Mouse (Mus musculus) midbrain, embryonic 11.5 days (tissue): ENCODE measurements around the gene Rnf34. TPM values are rescaled to one million over a fixed set of nuclear protein-coding genes. Genes with fewer than 3 reads are reported as not detected.

ENCODE experiments used
- ATAC-seq: fragments of 200-750 bp; cut with Nextera tagmentation; 2 replicates; pipeline ENCODE4 v1.8.0; 2017; ENCODE audit warnings: moderate TSS enrichment, moderate library complexity; ENCODE audit not compliant: low FRiP score
- DNase-seq: peaks from one replicate; pipeline ENCODE4 v3.0.0; 2015; ENCODE audit warnings: low spot score; ENCODE audit errors: missing footprints
- H3K27ac ChIP-seq: fragments of 300-500 bp; sonication (generic); 2 replicates; pipeline ENCODE4 v1.5.1; 2014; ENCODE audit warnings: low read depth, low read length
- H3K27me3 ChIP-seq: fragments of 300-500 bp; sonication (generic); 2 replicates; pipeline ENCODE4 v1.6.1; 2014; ENCODE audit warnings: mild to moderate bottlenecking, low read length, moderate library complexity, mixed read lengths; ENCODE audit not compliant: control insufficient read depth, insufficient read depth
- H3K36me3 ChIP-seq: fragments of 300-500 bp; sonication (generic); 2 replicates; pipeline ENCODE4 v1.6.1; 2014; ENCODE audit warnings: mild to moderate bottlenecking, low read length, moderate library complexity, mixed read lengths; ENCODE audit not compliant: control insufficient read depth, insufficient read depth
- H3K4me1 ChIP-seq: fragments of 300-500 bp; sonication (generic); 2 replicates; pipeline ENCODE4 v1.6.1; 2014; ENCODE audit warnings: low read length; ENCODE audit not compliant: control insufficient read depth, insufficient read depth
- H3K4me2 ChIP-seq: fragments of 300-500 bp; sonication (generic); 2 replicates; pipeline ENCODE4 v1.6.1; 2014; ENCODE audit warnings: mild to moderate bottlenecking, moderate library complexity
- H3K4me3 ChIP-seq: fragments of 300-500 bp; sonication (generic); 2 replicates; pipeline ENCODE4 v1.5.1; 2014; ENCODE audit warnings: low read depth, low read length
- H3K9ac ChIP-seq: fragments of 300-500 bp; sonication (generic); 2 replicates; pipeline ENCODE4 v1.6.1; 2014; ENCODE audit warnings: low read length
- H3K9me3 ChIP-seq: fragments of 300-500 bp; sonication (generic); 2 replicates; pipeline ENCODE4 v1.6.1; 2016; ENCODE audit warnings: low read length; ENCODE audit not compliant: control insufficient read depth
- WGBS: fragments of 180-500 bp; shearing (Covaris S2); extraction: QIAGEN DNeasy Blood & Tissue Kit; methylation state at CpG from one replicate; pipeline ENCODE4 v1.1.7; 2014; 5-methylcytosine and 5-hydroxymethylcytosine counted together
- polyA plus RNA-seq: library from polyadenylated mRNA; unstranded; fragments of >200 nt; fragmentation: Nextera tagmentation; extraction: Ambion mirVana; gene quantifications from 2 replicates; pipeline ENCODE4 v1.2.1, GENCODE M21; 2014

The Rnf34 gene
- polyA plus RNA-seq, 1 experiment from 2014 or later: 54.9 TPM

- no peak overlapping the region for H3K9ac ChIP-seq
- ATAC-seq (0 out of 2 replicates have a peak, but pooled peaks have one; percentile 35), DNase-seq (peak; percentile 92)
- H3K4me1 ChIP-seq: no peaks in the 10 kb centered on the region
- peaks cover 12% of the 10 kb centered on the region; the same call in 1 of the 2 replicates for H3K36me3 ChIP-seq
- H3K27me3 ChIP-seq: no peaks in the 10 kb centered on the region
- H3K4me3 ChIP-seq: no peak overlapping the region
- WGBS: 54% methylated on average over 5 of the region's 5 CpGs
- H3K27ac ChIP-seq: no peak overlapping the region
- H3K4me2 ChIP-seq: no peak overlapping the region
- H3K9me3 ChIP-seq: no peaks in the 10 kb centered on the region
These were observed 31.5 kb downstream of the Rnf34 start for GRCm38 (mm10) chr5:122881313-122881712.

DNA sequence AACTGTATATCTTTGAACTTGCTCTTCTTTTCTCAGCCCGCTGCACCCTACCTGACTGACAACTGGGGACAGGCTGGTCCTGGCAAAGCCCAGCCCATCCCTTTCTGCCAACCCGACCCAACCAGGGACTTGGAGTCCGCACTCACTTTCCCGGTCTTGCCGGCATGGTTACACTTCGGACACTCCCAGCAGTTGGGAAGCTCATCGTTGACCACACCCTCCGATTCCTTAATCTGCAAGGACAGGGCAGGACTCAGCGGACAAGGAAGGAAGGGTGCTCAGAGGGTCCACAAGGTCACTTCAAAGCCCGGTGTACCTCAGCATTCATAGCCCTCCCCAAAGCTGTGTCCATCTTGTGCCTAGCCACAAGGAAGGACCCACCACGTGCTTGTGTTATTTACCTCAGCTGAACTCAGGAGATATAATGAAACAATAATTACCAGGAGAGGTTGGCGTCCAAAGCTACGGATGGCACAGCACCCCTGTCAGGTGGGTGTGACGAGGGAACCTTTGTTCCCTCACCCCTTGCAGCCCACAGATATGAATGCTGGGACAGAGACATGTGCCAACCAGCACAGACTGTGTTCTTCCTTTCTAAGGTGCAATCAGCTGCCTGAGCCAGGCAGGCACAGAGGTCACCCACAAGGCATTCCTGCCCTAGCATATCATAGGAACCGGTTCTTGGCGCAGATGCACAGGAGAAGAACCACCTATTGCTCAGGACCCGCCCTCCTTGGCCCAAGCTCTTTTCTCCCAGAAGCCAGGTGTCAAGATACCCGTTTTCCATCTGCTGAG, 32.6 kb downstream of the Rnf34 start:
- no peak overlapping the region for H3K4me3 ChIP-seq
- no peak overlapping the region for H3K27ac ChIP-seq
- 92% methylated on average over 18 of the region's 18 CpGs for WGBS
- no peak for DNase-seq
- ATAC-seq: no peak
- H3K4me1 ChIP-seq: no peaks in the 10 kb centered on the region
- no peak overlapping the region for H3K9ac ChIP-seq
- H3K36me3 ChIP-seq: peaks cover 12% of the 10 kb centered on the region; the same call in 1 of the 2 replicates
- H3K4me2 ChIP-seq: no peak overlapping the region
- no peaks in the 10 kb centered on the region for H3K9me3 ChIP-seq
- H3K27me3 ChIP-seq: no peaks in the 10 kb centered on the region

- H3K4me2 ChIP-seq: no peak overlapping the region
- H3K27me3 ChIP-seq: no peaks in the 10 kb centered on the region
- no peak for ATAC-seq
- no peaks in the 10 kb centered on the region for H3K4me1 ChIP-seq
- H3K9me3 ChIP-seq: no peaks in the 10 kb centered on the region
- WGBS: 93% methylated on average over 9 of the region's 9 CpGs
- H3K9ac ChIP-seq: no peak overlapping the region
- peaks cover 7% of the 10 kb centered on the region; the same call in 1 of the 2 replicates for H3K36me3 ChIP-seq
- H3K27ac ChIP-seq: no peak overlapping the region
- no peak overlapping the region for H3K4me3 ChIP-seq
- DNase-seq: no peak
These were observed 33.4 kb downstream of the Rnf34 start for GRCm38 (mm10) chr5:122883237-122883636.

DNA sequence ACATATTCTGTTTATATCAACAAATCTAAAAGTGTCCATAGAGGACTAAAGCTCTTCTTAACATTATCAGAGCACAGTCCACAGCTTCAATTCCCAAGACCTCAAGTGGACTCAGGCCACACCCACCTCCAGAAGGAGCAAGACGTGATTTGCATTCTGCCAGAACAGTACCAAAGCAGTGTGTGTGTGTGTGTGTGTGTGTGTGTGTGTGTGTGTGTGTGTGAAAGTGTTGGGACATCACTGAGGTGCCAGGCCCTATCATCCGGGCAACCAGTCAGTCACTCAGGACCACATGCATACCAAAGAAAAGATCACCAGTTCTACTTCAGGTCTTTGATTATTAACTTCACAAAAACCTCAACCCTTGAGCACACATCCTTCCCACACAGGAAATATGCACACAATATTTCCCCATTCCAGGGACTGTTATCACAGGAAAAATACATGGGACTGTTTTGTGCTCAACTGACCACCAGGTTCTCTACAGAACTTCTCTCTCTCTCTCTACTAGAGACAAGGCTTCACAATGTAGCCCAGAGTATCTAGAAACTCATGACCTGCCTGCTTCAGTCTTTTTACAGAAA, 33.9 kb downstream of the Rnf34 start:
- ATAC-seq (no peak), DNase-seq (no peak)
- Histone ChIP-seq H3K27ac (no peak overlapping the region), H3K27me3 (no peaks in the 10 kb centered on the region), H3K4me3 (no peak overlapping the region), H3K4me1 (no peaks in the 10 kb centered on the region), H3K9me3 (no peaks in the 10 kb centered on the region), H3K9ac (no peak overlapping the region), H3K36me3 (peaks cover 7% of the 10 kb centered on the region; the same call in 1 of the 2 replicates), H3K4me2 (no peak overlapping the region)
- 65% methylated on average over 2 of the region's 2 CpGs for WGBS

GRCm38 (mm10) chr5:122884594-122885348, 34.9 kb downstream of the Rnf34 start:
- H3K9ac ChIP-seq: no peak overlapping the region
- H3K4me1 ChIP-seq: no peaks in the 10 kb centered on the region
- H3K27me3 ChIP-seq: no peaks in the 10 kb centered on the region
- no peak overlapping the region for H3K4me2 ChIP-seq
- WGBS: 95% methylated on average over 7 of the region's 7 CpGs
- H3K9me3 ChIP-seq: no peaks in the 10 kb centered on the region
- no peak for DNase-seq
- H3K36me3 ChIP-seq: 0 out of 2 replicates have a peak, but pooled peaks cover 5% of the 10 kb centered on the region
- H3K27ac ChIP-seq: no peak overlapping the region
- ATAC-seq: no peak
- H3K4me3 ChIP-seq: no peak overlapping the region

DNA sequence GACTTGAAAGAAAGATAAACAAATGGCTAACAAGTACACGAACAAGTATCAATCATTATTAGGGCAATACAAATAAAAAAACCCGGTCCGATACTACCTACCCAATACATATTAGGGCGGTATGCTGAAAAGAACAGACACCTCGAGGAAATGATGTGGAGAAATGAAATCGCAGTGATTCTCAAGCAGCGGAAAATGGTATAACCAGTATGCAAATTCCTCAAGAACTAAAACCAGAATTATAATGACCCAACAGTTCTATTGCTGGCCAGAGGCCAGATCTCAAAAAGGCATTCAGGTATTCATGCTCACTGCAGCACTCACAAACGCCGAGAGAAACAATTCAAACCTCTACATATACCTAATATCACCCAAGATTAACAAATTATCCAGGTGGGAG, 37.2 kb downstream of the Rnf34 start:
- 92% methylated on average over 9 of the region's 9 CpGs for WGBS
- DNase-seq: no peak
- no peak for ATAC-seq

DNA sequence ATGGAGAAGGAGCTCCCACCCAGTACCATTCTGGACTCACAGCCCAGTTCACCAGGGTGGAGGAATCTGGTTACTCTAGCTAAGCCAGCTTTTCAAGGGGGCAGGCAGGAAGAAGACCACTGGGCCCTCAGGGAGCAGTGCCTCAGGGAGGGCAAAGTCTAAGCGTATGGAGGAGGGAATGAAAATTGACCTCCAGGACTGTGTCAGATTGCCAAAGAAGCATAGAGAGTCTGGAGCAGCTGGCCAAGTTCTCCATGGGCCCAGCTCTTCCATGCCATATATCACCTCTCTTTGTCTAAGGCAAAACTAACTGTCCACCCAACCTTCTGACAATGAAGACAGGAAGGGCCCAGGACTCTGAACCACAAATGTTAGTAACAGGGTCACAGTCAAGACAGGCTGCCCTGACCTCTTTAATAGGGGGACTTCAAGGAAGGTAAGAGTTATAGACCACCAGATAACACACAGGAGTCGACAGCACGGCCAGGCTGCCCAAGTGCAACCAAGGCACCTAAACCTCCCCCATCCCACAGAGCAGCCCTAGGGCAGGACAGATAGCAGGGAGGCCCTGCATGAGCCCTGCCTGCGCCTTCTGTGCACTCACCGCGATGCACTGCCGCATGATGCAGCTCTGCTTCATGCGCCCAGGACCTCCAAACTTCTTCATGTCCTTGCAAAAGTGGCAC, 38.2 kb downstream of the Rnf34 start:
- ATAC-seq (no peak), DNase-seq (no peak)
- H3K4me2 ChIP-seq: no peak overlapping the region
- no peaks in the 10 kb centered on the region for H3K36me3 ChIP-seq
- no peak overlapping the region for H3K9ac ChIP-seq
- no peak overlapping the region for H3K4me3 ChIP-seq
- H3K9me3 ChIP-seq: no peaks in the 10 kb centered on the region
- no peak overlapping the region for H3K27ac ChIP-seq
- WGBS: 88% methylated on average over 8 of the region's 8 CpGs
- H3K4me1 ChIP-seq: no peaks in the 10 kb centered on the region
- H3K27me3 ChIP-seq: no peaks in the 10 kb centered on the region

More for the DNA sequence above, 37.2 kb downstream of the Rnf34 start:
- Histone ChIP-seq H3K4me1 (no peaks in the 10 kb centered on the region), H3K27me3 (no peaks in the 10 kb centered on the region), H3K4me3 (no peak overlapping the region), H3K9me3 (no peaks in the 10 kb centered on the region), H3K9ac (no peak overlapping the region), H3K36me3 (no peaks in the 10 kb centered on the region), H3K4me2 (no peak overlapping the region), H3K27ac (no peak overlapping the region)

DNA sequence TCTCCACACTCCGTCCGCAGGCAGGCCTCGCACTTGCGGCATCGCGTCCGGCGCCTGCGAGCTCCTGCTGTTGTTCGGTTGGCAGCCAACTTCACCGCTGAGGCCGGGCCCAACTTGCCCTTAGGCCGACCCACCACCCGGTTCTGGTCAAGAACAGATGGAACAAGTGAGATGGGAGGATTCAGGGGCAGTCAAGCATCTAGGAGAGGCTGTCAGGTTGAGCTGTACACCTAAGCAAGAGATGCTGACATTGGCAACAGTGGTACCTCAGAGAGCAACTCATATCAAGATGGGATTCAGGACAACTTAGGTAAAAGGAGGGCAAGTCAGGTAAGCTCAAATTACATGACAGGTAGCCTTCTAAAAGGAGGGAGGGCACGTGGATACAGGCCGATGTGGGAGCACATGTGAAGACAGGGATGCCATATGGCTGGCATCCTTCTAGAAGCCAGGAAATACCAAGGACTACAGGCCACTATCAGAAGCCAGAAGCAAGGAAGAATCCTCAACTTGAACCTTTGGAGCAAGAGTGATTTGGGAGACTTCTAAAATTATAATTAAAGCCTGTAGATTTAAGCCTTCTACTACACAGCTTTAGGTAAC, 38.9 kb downstream of the Rnf34 start:
- DNase-seq (no peak), ATAC-seq (no peak)
- Histone ChIP-seq H3K4me2 (no peak overlapping the region), H3K27ac (no peak overlapping the region; the same call in 1 of the 2 replicates), H3K4me1 (no peaks in the 10 kb centered on the region), H3K4me3 (no peak overlapping the region), H3K27me3 (no peaks in the 10 kb centered on the region), H3K9ac (no peak overlapping the region), H3K9me3 (no peaks in the 10 kb centered on the region), H3K36me3 (no peaks in the 10 kb centered on the region)
- 96% methylated on average over 16 of the region's 16 CpGs for WGBS
